Mouse (Mus musculus) heart, postnatal 14 days (tissue): ENCODE results near the gene Ston2. TPM values are rescaled to one million over a fixed set of nuclear protein-coding genes. Genes with fewer than 3 reads are reported as not detected.

Experiments
- microRNA-seq, 2 experiments: library from miRNA; unstranded; fragments of <30 nt; microRNA quantifications; one replicate each; pipeline ENCODE4 v1.2.0; 2021 to 2022
- total RNA-seq, 2 experiments: library from RNA; stranded (reverse); gene quantifications; 2 replicates each; pipeline ENCODE4 v1.2.3; 2021

Gene Ston2
- total RNA-seq, 2 experiments from 2014 or later, result 5.2 to 5.8 TPM

Small RNA genes within 50 kb of the gene (microRNA-seq; reads per million reads assigned to microRNA genes)
- 0 reads per million in 2 experiments for gene Gm22015

Other genes starting within 250 kb of the Ston2 start
- gene Gtf2a1, start 197.9 kb downstream of the Ston2 start, total RNA-seq, result 10 to 100 TPM; 21.5 to 23.8 TPM
- 10 to 100 TPM; 54.5 to 55.7 TPM for gene Sel1l, start 60.8 kb upstream of the Ston2 start, total RNA-seq